Mouse (Mus musculus) mouse embryonic stem cell (cell line): ENCODE data around the gene Magel2.

Experiments used
- in situ Hi-C, 2 experiments: fragments of 300-500 bp; cut with MboI; formaldehyde crosslinking; loops; 1 replicate in 1 of 2; 3 replicates in 1 of 2; pipeline ENCODE4 v1.14.3; 2019 to 2020; ENCODE audit warnings: low sequenced_read_pairs in 2 of 2, low pct_unique_long_range_greater_than_20kb in 1 of 2, mixed read lengths in 1 of 2; ENCODE audit not compliant: unreplicated experiment in 1 of 2

The Magel2 gene

DNA sequence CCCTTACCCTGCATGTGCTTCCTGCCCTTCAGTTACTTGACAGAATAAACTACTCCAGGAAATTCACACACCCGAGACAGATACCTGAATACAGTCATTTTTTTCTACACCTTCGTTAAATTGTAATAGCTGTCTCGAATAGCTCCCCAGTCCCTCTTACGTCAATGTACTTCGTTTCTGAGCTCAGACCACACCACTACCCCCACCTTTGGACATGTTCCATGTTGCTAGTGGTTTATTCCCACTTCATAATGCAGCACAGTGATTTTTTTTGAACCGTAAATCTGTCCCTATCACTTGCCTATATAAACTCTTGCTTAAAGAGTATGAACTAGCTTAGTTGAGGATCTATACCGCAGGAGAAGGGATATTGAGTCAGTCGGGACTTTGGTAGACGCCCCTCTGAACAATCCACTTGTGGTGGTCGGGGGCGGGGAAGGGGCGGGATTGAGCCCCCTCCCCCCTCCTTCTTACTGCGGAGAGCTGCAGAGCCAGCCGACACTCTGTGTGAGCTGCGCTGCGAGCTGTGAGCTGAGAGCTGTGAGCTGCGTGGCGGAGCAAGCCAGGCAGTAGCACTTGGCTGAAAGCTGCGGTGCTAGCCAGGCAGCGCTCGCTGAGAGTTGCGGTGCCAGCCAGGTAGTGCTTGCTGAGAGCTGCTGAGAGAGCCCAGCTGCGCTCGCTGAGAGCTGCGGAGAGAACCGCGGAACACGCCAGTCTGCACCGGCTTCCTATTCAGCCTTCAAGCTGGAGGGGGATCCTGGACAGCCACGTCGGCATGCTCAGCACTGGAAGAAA is at the start of gene Magel2:
Gene Magel2, plus strand, starts transcription at position 501 of the 795 bp plus-strand sequence.
- in situ Hi-C loops = loop anchor here (5.0 to 10.0 kb wide), 2 partner anchors 142 to 144 kb away; no protein-coding TSS in a partner anchor

GRCm38 (mm10) chr7:62345411-62345810 is 31.4 kb upstream of the Magel2 start:
- in situ Hi-C loops = no loop called here

DNA sequence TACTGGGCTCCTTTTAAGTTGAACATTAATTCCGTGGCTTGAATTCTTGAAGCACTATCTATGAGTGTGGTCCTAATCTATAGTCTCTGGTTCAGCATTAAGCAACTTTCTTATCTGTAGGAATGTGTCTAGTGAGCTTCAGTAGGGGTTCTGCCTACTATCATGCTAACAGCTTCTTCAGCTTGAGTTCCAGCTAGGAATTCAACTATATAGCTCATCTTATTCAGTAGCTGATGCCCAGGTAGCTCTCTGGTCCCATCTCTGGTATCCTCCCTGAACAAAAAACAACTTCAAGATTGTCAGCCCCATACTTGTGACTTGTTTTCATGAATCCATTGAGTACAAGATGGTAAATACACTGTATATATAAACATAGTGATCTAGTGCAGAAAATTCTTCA is 30.5 kb upstream of the Magel2 start, which contains the start of gene Ndn:
Gene Ndn, plus strand, starts transcription at position 301 of the 400 bp plus-strand sequence.
- in situ Hi-C loops = no loop called here

GRCm38 (mm10) chr7:62348106-62348803 is 28.6 kb upstream of the Magel2 start:
- in situ Hi-C loops = no loop called here

DNA sequence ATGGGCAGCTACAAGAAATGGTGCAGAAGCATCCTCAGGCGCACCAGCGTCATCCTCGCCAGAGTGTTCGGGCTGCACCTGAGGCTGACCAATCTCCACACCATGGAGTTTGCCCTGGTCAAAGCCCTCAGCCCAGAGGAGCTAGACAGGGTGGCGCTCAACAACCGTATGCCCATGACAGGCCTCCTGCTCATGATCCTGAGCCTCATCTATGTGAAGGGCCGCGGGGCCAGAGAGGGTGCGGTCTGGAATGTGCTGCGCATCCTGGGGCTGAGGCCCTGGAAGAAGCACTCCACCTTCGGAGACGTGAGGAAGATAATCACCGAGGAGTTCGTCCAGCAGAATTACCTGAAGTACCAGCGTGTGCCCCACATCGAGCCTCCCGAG is 28.0 kb upstream of the Magel2 start:
- in situ Hi-C loops = no loop called here

DNA sequence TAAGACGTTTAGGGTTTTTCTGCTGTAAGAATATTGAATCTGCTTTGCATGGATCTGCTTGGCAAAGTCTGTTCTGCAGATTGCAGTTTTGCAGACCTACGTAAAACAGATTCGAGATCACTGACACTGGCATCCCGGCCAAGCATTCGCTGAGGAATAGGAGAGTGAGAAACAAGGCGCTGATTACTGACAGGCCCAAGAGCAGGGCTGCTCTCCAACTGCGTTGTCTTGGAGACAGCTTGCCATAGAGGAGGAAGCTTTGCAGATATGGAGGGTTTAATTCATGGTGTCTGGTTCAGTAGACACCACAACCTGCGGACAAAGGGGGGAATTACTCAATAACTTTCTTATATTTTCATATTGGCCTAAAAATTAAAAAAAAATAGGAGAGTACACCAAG is 25.5 kb upstream of the Magel2 start:
- in situ Hi-C loops = no loop called here

DNA sequence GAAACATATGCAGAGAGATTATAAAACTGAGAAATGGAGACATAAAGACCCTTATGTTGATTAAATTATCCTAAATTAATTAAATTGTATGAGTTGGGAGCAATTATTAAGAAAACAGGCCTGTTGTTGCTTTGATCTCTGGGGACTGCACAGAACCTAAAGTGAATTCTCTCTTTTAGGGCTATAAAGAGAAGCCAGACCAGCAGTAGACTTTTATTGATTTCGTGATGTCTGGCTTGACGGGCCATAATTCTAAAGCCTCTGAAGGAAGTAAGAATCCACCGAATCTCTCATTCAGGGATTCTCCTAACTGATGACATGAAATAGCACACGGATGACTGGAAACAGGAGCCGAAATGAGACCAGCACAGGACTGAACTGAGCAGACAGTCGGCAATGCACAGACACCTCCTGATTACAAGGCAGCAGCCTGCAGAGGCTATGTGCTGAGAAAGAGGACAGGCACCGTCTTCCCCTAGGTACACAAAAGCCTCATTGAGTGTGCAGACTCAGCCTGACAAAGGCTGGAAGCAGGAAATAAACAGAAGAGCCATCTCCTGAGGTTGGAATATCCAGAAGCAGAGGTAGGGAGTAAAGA is 11.7 kb upstream of the Magel2 start:
- in situ Hi-C loops = no loop called here

DNA sequence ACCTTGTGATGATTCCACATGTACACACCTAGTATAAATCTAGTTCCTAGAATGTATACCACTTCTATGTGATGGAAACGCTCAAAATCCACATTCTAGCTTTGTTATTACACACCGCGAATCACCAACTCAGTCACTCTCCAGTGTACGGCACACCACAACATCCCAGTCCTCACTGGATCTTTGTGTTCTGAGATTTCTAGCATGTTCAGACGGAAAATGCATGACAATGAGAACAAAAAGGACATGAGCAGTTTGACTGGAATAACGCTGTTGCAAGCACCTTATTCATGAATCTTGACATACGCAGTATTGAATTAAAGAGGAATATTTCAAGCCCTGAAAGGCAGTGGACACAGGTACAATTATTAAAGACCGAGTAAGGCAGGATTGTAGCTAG is 10.1 kb upstream of the Magel2 start:
- in situ Hi-C loops = no loop called here

DNA sequence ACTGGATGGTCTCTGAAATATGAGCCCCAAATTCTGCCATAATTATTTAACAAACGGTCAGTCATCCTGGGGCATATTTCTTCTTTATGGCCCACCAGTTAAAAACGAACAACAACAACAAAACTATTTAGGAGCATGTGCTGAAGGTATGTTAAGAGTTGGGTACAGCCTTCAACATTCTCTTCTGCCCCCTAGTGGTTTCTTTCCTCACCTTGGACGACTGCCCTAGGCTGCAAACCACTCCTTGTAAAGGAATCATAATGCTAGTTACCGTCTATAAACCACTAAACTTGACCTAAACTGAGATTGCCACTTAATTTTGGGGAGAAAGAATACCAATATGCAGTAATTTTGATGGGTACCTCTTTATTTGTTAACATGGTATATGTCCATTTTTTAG is 1.2 kb upstream of the Magel2 start:
- in situ Hi-C loops = loop anchor here (5.0 to 10.0 kb wide), 2 partner anchors 141 to 143 kb away; no protein-coding TSS in a partner anchor

GRCm38 (mm10) chr7:62377313-62377712 is 503 bp downstream of the Magel2 start:
- in situ Hi-C loops = loop anchor here (5.0 to 10.0 kb wide), 2 partner anchors 143 to 145 kb away; no protein-coding TSS in a partner anchor

GRCm38 (mm10) chr7:62378529-62378928 is 1.7 kb downstream of the Magel2 start:
- in situ Hi-C loops = loop anchor here (5.0 to 10.0 kb wide), 2 partner anchors 144 to 146 kb away; no protein-coding TSS in a partner anchor

- in situ Hi-C loops = no loop called here
Observed at GRCm38 (mm10) chr7:62382391-62382790, 5.6 kb downstream of the Magel2 start.

GRCm38 (mm10) chr7:62388291-62388690 is 11.5 kb downstream of the Magel2 start:
- in situ Hi-C loops = no loop called here

DNA sequence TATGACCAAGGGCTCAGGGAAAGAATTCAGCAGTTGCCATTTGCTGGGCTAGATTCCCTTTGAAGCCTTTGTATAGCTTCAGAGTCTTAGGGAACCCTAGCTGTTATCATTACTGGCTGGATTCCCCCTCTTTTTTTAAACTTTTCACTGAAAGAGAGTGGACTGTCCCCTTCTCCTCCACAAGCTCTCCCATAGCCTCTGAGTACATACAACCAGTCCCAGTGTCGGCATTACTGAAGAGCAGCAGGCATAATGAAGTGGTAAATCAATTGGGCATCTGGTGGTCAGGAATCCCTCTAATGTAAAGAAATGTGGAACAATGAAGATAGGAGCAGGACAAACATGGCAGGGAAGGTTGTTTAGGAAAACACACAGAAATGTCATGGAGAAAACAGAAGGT is 15.4 kb downstream of the Magel2 start:
- in situ Hi-C loops = no loop called here

- in situ Hi-C loops = no loop called here
Observed at GRCm38 (mm10) chr7:62406573-62407050, 29.8 kb downstream of the Magel2 start.

- in situ Hi-C loops = no loop called here
Observed at GRCm38 (mm10) chr7:62407803-62408202, 31.0 kb downstream of the Magel2 start.

DNA sequence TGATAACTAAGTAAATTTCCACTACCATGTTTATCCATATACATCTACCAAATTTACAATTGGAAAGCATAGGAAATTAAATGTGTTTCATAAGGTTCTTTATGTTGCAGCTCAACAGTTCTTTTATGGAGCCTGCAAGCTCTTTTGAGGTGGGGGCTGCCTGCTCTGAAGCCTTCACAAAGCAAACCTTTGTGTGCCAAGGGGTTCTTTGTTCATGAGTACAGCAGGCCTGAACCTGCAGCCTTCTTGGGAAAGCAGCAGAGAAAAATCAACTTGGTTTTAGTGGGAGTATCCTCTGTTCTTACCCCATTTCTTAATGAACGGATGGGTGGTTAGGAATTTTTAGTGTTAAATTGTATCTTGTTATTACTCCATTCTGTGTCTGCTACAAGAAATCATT is 38.4 kb downstream of the Magel2 start:
- in situ Hi-C loops = no loop called here

DNA sequence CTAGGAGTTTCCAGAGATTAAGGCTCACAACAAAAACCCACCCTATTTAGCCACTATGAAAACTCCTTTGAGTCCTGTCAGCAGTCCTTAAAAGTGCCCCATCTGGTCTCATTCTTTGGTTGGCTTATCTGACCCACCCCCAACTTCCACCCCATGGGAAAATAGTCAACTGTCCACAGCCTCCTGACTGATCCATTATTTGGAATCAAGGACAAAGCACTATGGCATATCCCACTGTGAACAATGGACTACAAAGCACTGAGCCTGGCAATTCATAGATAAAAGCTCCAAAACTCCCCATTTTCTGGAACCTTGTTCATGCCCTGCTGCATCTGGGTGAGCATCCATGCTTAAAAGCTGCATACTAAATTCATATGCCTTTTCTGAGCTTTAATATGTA is 39.4 kb downstream of the Magel2 start:
- in situ Hi-C loops = no loop called here

DNA sequence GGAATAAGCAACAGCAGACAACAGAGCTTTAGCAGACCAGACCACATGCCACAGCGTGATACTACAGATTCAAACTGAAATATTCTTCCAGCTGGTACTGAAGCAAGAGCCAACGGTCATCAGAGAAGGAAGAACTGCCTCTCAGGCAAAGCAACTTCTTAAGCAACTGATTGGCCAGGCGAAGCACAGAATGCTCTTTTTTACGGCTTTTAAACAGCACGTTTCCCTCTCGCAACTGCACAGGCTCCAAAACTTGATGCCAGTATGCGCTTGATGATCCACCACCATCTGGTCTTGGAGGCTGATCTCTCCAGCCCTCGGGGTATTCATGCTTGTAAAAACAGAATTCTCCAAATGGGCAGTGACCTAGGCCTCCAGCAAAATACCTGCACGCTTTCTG is 41.5 kb downstream of the Magel2 start:
- in situ Hi-C loops = no loop called here
